Mouse (Mus musculus): ENCODE measurements around the gene Flnb. TPM values are rescaled to one million over a fixed set of nuclear protein-coding genes. Genes with fewer than 3 reads are reported as not detected.

Flnb gene
- polyA plus RNA-seq, 1 experiment from 2014 or later, result 5.4 TPM

DNA sequence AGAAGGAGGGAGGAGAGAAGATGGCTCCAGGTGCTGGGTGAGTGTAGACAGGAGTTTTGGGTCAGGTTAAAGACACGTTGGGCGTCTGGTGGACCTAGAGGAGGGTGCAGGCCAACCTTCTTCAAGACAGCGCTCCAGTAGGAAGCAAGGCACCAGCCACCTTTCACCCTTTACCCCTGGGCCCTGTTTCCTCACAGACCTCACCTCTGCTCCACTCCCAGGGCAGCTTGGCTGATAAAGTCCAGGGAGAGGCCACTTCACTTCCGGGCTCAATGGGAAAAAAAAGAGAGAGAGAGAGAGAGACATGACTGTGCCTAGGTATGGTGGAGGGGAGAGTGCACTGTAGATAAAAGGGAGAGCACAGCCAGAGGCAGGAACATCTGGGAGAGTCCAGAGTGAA lies 10.0 kb upstream of the Flnb start:
- WGBS, result 59% methylated on average over 4 of the region's 4 CpGs
- Histone ChIP-seq H3K9ac (replicated peaks; ENCODE audit: low read depth) (no peak overlapping the region), H3K4me1 (ENCODE audit: insufficient read depth, low read depth, low read length) (no peaks in the 10 kb centered on the region), H3K27me3 (replicated peaks; ENCODE audit: insufficient read depth, low read length) (no peaks in the 10 kb centered on the region), H3K27ac (ENCODE audit: low read length) (no peak overlapping the region), H3K9me3 (ENCODE audit: low read length) (no peaks in the 10 kb centered on the region), H3K4me2 (replicated peaks; ENCODE audit: low read depth, low read length) (no peak overlapping the region), H3K36me3 (ENCODE audit: insufficient read depth, low read length) (no peaks in the 10 kb centered on the region), H3K4me3 (ENCODE audit: low read depth, low read length) (no peak overlapping the region)
- DNase-seq (ENCODE audit: low spot score) (no peak), ATAC-seq (no peak)
- no peak for TF ChIP-seq CTCF (IDR thresholded peaks at IDR 0.05)
- no peak for TF ChIP-seq EP300 (IDR thresholded peaks at IDR 0.05)

DNA sequence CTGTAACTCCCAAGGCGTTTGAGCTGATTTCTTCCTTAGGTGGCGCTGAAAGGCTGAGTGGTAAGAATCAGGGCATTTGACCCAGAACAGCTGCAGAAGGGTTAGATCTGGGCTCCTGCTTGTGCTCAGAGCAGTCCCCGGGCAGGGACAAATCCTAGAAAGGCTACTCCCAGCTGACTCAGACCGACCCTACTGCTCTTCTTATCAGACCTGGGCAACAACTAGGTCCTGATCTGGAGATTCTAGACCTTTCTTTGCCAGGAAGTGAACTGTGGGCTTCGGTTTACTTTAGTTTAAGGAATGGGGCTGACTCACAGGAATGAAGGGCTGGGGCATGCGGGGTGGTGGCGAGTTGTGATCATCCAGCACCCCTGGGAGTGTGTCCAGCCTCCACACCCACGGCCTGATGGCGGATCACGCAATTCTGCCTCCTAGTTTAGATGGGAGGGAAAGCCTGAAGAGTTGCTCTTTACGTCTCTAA lies 9.2 kb upstream of the Flnb start:
- H3K27ac ChIP-seq (ENCODE audit: low read length), result peak overlapping the region; percentile 27; the same call in 1 of the 2 replicates
- H3K4me2 ChIP-seq (replicated peaks; ENCODE audit: low read depth, low read length), result no peak overlapping the region
- DNase-seq (ENCODE audit: low spot score), result peak; percentile 50
- no peaks in the 10 kb centered on the region for H3K4me1 ChIP-seq (ENCODE audit: insufficient read depth, low read depth, low read length)
- H3K9ac ChIP-seq (replicated peaks; ENCODE audit: low read depth), result no peak overlapping the region
- H3K36me3 ChIP-seq (ENCODE audit: insufficient read depth, low read length), result no peaks in the 10 kb centered on the region
- ATAC-seq, result peak; percentile 66
- H3K9me3 ChIP-seq (ENCODE audit: low read length), result no peaks in the 10 kb centered on the region
- no peak overlapping the region for H3K4me3 ChIP-seq (ENCODE audit: low read depth, low read length)
- 44% methylated on average over 11 of the region's 11 CpGs for WGBS
- TF ChIP-seq CTCF (IDR thresholded peaks at IDR 0.05) (no peak), EP300 (IDR thresholded peaks at IDR 0.05) (no peak)
- no peaks in the 10 kb centered on the region for H3K27me3 ChIP-seq (replicated peaks; ENCODE audit: insufficient read depth, low read length)

DNA sequence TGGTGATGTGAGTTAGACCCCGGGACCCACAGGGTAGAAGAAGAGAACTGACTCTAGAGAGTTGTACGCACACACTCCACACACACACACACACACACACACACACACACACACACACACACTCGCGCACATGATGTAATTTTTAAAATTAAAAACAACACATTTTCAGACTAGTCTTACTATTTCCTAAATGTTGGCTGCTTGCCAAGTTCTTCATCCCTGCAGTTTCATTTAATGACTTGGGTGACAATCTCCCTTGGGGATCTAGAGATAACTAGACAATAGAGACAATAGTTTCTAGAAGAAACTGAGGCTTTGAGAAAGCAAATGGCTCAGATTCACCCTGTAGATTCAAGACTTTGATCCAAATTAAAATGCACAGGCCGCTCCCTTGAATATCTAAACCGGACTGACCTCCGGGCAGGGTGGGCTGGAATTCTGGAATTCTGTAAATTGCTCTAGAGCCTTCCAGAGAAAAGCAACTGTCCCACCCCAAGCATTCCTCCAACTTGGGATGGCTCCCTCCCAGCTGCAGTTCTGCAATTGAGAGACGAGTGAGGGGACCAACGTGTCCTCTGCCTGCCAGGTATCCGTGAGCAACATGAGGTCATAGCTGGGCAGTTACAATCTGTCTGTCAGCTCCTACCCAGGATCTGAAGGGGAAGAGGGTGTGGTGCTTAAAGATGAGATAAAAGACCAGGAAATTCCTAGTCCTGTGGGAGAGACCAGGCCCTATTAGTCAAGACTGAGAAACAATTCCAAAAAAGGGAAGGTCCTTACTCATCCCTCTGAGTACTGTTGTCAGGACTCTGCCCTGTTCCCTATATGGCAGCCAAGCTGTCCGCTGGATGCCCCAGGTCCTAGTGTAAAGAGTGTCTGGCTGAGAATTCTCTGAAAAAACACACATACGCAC lies 8.5 kb upstream of the Flnb start:
- Histone ChIP-seq H3K27me3 (replicated peaks; ENCODE audit: insufficient read depth, low read length) (no peaks in the 10 kb centered on the region), H3K9ac (replicated peaks; ENCODE audit: low read depth) (no peak overlapping the region), H3K4me1 (ENCODE audit: insufficient read depth, low read depth, low read length) (no peaks in the 10 kb centered on the region), H3K4me2 (replicated peaks; ENCODE audit: low read depth, low read length) (no peak overlapping the region), H3K36me3 (ENCODE audit: insufficient read depth, low read length) (no peaks in the 10 kb centered on the region), H3K27ac (ENCODE audit: low read length) (0 out of 2 replicates have a peak overlapping the region, but pooled peaks have one; percentile 27), H3K9me3 (ENCODE audit: low read length) (no peaks in the 10 kb centered on the region), H3K4me3 (ENCODE audit: low read depth, low read length) (no peak overlapping the region)
- peak; percentile 79 for ATAC-seq
- TF ChIP-seq EP300 (IDR thresholded peaks at IDR 0.05) (peak; percentile 49; the same call in 1 of the 2 replicates), CTCF (IDR thresholded peaks at IDR 0.05) (no peak)
- peak; percentile 69 for DNase-seq (ENCODE audit: low spot score)
- 59% methylated on average over 12 of the region's 12 CpGs for WGBS

DNA sequence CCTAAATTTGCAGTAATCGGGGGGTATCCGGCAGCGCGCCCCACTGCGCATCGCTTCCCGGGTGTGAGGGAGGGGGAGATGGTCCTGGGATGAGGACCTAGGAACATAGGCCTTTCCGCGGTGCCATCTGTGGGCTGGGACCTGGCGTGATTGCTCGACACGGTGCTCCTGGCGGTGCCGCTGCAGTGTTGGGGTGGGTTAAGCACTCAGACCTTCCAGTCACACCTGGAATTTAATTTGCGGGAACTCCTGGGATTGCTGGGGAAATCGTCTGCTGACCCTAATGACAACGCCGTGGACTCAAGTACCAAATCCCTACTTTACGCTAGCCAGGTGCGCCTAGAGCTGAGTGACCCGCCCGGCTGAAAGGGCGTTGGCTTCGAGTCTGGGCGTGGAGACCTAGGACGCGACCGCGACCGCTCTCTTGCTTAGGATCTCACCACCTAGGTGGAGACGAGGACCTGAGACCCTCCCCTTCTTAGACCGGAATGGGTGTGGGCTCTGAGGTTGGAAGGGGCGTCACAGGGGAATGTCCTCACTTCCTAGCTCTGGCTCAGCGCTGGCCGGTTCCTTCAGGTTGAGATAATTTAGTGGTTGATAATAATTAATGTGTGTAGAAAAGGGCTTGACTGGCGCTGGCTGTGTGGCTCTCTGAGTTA lies 835 bp downstream of the Flnb start:
- peak; percentile 14 for ATAC-seq
- DNase-seq (ENCODE audit: low spot score), result peak; percentile 49
- no peaks in the 10 kb centered on the region for H3K27me3 ChIP-seq (replicated peaks; ENCODE audit: insufficient read depth, low read length)

DNA sequence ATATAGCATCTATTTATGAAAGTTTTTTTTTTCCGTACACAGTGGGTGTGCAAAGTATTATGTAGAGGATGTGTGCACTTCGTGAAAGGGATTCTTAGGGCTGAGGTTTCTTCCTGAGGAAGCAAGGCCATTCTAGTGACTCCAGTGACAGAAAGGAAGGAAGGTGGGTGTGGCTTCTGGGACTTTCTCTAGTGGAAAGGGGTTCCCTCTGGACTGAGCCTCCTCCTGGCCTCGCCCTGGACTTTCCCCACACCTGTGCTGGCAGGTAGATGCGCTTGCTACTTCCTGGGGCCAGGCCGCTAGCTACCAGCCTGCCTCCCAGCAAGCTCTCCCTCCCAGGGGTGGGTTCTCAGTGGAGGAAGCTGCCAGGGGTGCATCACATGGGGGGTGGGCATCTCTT lies 1.7 kb downstream of the Flnb start:
- TF ChIP-seq CTCF (IDR thresholded peaks at IDR 0.05), result no peak
- TF ChIP-seq EP300 (IDR thresholded peaks at IDR 0.05), result no peak
- no peak overlapping the region for H3K27ac ChIP-seq (ENCODE audit: low read length)
- no peak overlapping the region for H3K9ac ChIP-seq (replicated peaks; ENCODE audit: low read depth)
- 38% methylated on average over 5 of the region's 5 CpGs for WGBS
- H3K4me3 ChIP-seq (ENCODE audit: low read depth, low read length), result peak overlapping the region; percentile 59
- no peaks in the 10 kb centered on the region for H3K9me3 ChIP-seq (ENCODE audit: low read length)
- no peaks in the 10 kb centered on the region for H3K27me3 ChIP-seq (replicated peaks; ENCODE audit: insufficient read depth, low read length)
- DNase-seq (ENCODE audit: low spot score) (peak; percentile 63), ATAC-seq (no peak)
- peaks cover 11% of the 10 kb centered on the region; the same call in 1 of the 2 replicates for H3K4me1 ChIP-seq (ENCODE audit: insufficient read depth, low read depth, low read length)
- no peaks in the 10 kb centered on the region for H3K36me3 ChIP-seq (ENCODE audit: insufficient read depth, low read length)
- H3K4me2 ChIP-seq (replicated peaks; ENCODE audit: low read depth, low read length), result peak overlapping the region; percentile 95

More for the DNA sequence above, 835 bp downstream of the Flnb start:
- Histone ChIP-seq H3K9ac (replicated peaks; ENCODE audit: low read depth) (peak overlapping the region; percentile 47), H3K4me1 (ENCODE audit: insufficient read depth, low read depth, low read length) (peaks cover 8% of the 10 kb centered on the region; the same call in 1 of the 2 replicates), H3K36me3 (ENCODE audit: insufficient read depth, low read length) (no peaks in the 10 kb centered on the region), H3K4me3 (ENCODE audit: low read depth, low read length) (peak overlapping the region; percentile 59), H3K9me3 (ENCODE audit: low read length) (no peaks in the 10 kb centered on the region), H3K27ac (ENCODE audit: low read length) (peak overlapping the region; percentile 54; the same call in 1 of the 2 replicates), H3K4me2 (replicated peaks; ENCODE audit: low read depth, low read length) (peak overlapping the region; percentile 95)
- no peak for TF ChIP-seq CTCF (IDR thresholded peaks at IDR 0.05)
- no peak for TF ChIP-seq EP300 (IDR thresholded peaks at IDR 0.05)
- 1% methylated on average over 36 of the region's 36 CpGs for WGBS

DNA sequence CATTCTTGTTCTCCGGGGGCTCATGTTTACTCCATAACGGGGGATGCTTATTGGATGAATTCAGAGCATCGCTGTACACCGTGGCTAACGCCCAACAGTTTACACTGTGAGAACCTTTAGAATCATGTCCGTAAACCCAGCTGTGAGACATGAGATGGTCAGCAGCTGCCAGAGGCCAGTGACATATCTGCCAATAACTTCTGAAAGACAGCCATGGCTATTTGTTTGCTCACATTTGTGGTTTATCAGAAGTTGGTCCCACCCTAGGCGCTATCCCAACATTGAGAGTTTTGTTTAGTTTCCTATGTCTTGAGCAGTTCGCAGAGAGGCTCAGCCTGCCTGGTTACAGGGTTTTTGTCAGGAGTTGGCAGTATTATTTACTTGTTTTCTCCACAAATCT lies 3.6 kb downstream of the Flnb start:
- Histone ChIP-seq H3K27me3 (replicated peaks; ENCODE audit: insufficient read depth, low read length) (no peaks in the 10 kb centered on the region), H3K9me3 (ENCODE audit: low read length) (no peaks in the 10 kb centered on the region), H3K27ac (ENCODE audit: low read length) (no peak overlapping the region), H3K4me1 (ENCODE audit: insufficient read depth, low read depth, low read length) (peaks cover 19% of the 10 kb centered on the region; the same call in 1 of the 2 replicates), H3K4me3 (ENCODE audit: low read depth, low read length) (no peak overlapping the region), H3K36me3 (ENCODE audit: insufficient read depth, low read length) (no peaks in the 10 kb centered on the region), H3K4me2 (replicated peaks; ENCODE audit: low read depth, low read length) (no peak overlapping the region), H3K9ac (replicated peaks; ENCODE audit: low read depth) (no peak overlapping the region)
- 47% methylated on average over 8 of the region's 8 CpGs for WGBS
- ATAC-seq (no peak), DNase-seq (ENCODE audit: low spot score) (no peak)
- TF ChIP-seq EP300 (IDR thresholded peaks at IDR 0.05) (no peak), CTCF (IDR thresholded peaks at IDR 0.05) (no peak)

All from lung, postnatal 0 days (tissue).